Comparison of ENCODE assay signal across 9 mouse cellular contexts in genomic region chr13:44541243-44541653, GRCm38 (mm10).
DNase-seq lines count a peak whose midpoint lies in the region; ATAC-seq and TF ChIP-seq lines count a peak whose summit lies in the region.
"Had no signal": no experiment of that assay in that cellular context is flagged by ENCODE, and none has a peak within 500 bp of the region (broad histone marks: within the 10 kb centered on the region; RNA-seq: fewer than 3 reads in every experiment).

No protein-coding gene starts in this region.

- H3K27me3 ChIP-seq in midbrain, embryonic 11.5 days (ENCODE audit: control insufficient read depth, insufficient read depth, low read length) = no peaks in the 10 kb centered on the region
- H3K27me3 ChIP-seq in midbrain, embryonic 10.5 days (ENCODE audit: low read depth, poor library complexity, severe bottlenecking) = no peaks in the 10 kb centered on the region
- H3K27me3 ChIP-seq: limb, embryonic 12.5 days had no signal

- 85% methylated on average over 5 of the region's 5 CpGs for WGBS in midbrain, embryonic 11.5 days
- WGBS in midbrain, embryonic 10.5 days = 86% methylated on average over 5 of the region's 5 CpGs

- no peaks in the 10 kb centered on the region for H3K9me3 ChIP-seq in midbrain, embryonic 11.5 days (ENCODE audit: control insufficient read depth, low read length)
- H3K9me3 ChIP-seq in midbrain, embryonic 10.5 days (replicated peaks) = 0 out of 2 replicates have a peak, but pooled peaks cover 1% of the 10 kb centered on the region

- intact Hi-C loops in gastrocnemius, adult 2 months (cut with DNase I) = loop anchor here (5.0 to 10.0 kb wide), 5 partner anchors 129 to 679 kb away; partner anchors contain the start of gene Jarid2

- H3K36me3 ChIP-seq in midbrain, embryonic 11.5 days (ENCODE audit: control insufficient read depth, insufficient read depth, low read length) = no peaks in the 10 kb centered on the region
- H3K36me3 ChIP-seq in midbrain, embryonic 10.5 days = no peaks in the 10 kb centered on the region
- H3K36me3 ChIP-seq: limb, embryonic 12.5 days had no signal

- no peak overlapping the region for H3K4me3 ChIP-seq in midbrain, embryonic 11.5 days (ENCODE audit: low read depth, low read length)
- no peak overlapping the region for H3K4me3 ChIP-seq in midbrain, embryonic 10.5 days
- no peak overlapping the region for H3K4me3 ChIP-seq in gastrocnemius, adult 2 months
- H3K4me3 ChIP-seq: limb, embryonic 12.5 days had no signal

- no peak for ATAC-seq in midbrain, embryonic 11.5 days (ENCODE audit: low FRiP score)

- H3K9ac ChIP-seq in midbrain, embryonic 11.5 days (ENCODE audit: low read length) = no peak overlapping the region
- H3K9ac ChIP-seq: limb, embryonic 12.5 days had no signal

- peak; percentile 67 for DNase-seq in midbrain, embryonic 11.5 days (ENCODE audit: low spot score, missing footprints)
- DNase-seq in midbrain, embryonic 10.5 days (ENCODE audit: low spot score) = no peak
- peak; percentile 75 for DNase-seq in brain, adult 2 months (ENCODE audit: low read depth, low spot score)
- DNase-seq in gastrocnemius, adult 2 months = peak; percentile 97
- peak; percentile 30 to 42 for DNase-seq in kidney, postnatal 4 days
- DNase-seq in thymus, postnatal 25 days = no peak
- no peak for DNase-seq in right cerebral cortex, adult 2 months (ENCODE audit: low spot score in 2 of 2)
- no peak for DNase-seq in embryo, embryonic 10.5 days (ENCODE audit: low spot score)

- no peak for TF ChIP-seq CTCF in gastrocnemius, adult 2 months (IDR thresholded peaks at IDR 0.05)

- H3K4me2 ChIP-seq in midbrain, embryonic 11.5 days = no peak overlapping the region
- H3K4me2 ChIP-seq: limb, embryonic 12.5 days had no signal

- H3K4me1 ChIP-seq in midbrain, embryonic 11.5 days (ENCODE audit: control insufficient read depth, insufficient read depth, low read length) = no peaks in the 10 kb centered on the region
- no peaks in the 10 kb centered on the region for H3K4me1 ChIP-seq in midbrain, embryonic 10.5 days

- H3K27ac ChIP-seq in midbrain, embryonic 11.5 days (ENCODE audit: low read depth, low read length) = no peak overlapping the region
- H3K27ac ChIP-seq in midbrain, embryonic 10.5 days (replicated peaks) = no peak overlapping the region
- H3K27ac ChIP-seq in gastrocnemius, adult 2 months = peak overlapping the region; percentile 70
- H3K27ac ChIP-seq: limb, embryonic 12.5 days had no signal

Comparison
In these comparisons a context has a peak if more than half of its experiments do, and no peak if none do; other contexts are left out.
1. DNase-seq: peak in midbrain, embryonic 11.5 days (single experiment), brain, adult 2 months (single experiment), gastrocnemius, adult 2 months (single experiment) and kidney, postnatal 4 days (2 of 2); none in midbrain, embryonic 10.5 days (single experiment), thymus, postnatal 25 days (single experiment), right cerebral cortex, adult 2 months (0 of 2) and embryo, embryonic 10.5 days (single experiment).